Mouse (Mus musculus): ENCODE data around the gene Chchd3. TPM values are rescaled to one million over a fixed set of nuclear protein-coding genes. Genes with fewer than 3 reads are reported as not detected.

Chchd3 gene
- polyA plus RNA-seq, 1 experiment: 98.7 TPM

GRCm38 (mm10) chr6:33059276-33059675, 784 bp downstream of the Chchd3 start:
- Histone ChIP-seq H3K27ac (ENCODE audit: insufficient read depth, low read depth, low read length) (peak overlapping the region; percentile 86), H3K4me1 (ENCODE audit: control insufficient read depth, insufficient read depth, low read length) (peaks cover 11% of the 10 kb centered on the region; the same call in 1 of the 2 replicates), H3K4me3 (ENCODE audit: insufficient read depth, low read depth, low read length) (peak overlapping the region; percentile 78), H3K27me3 (replicated peaks; ENCODE audit: control insufficient read depth, insufficient read depth, low read length) (no peaks in the 10 kb centered on the region), H3K36me3 (ENCODE audit: control insufficient read depth, insufficient read depth, low read length) (peaks cover 3% of the 10 kb centered on the region; the same call in 1 of the 2 replicates)
- 14% methylated on average over 7 of the region's 7 CpGs for WGBS
- DNase-seq: peak; percentile 58
- TF ChIP-seq POLR2A (IDR thresholded peaks at IDR 0.05; ENCODE audit: low read depth, low read length) (no peak), CTCF (conservative IDR thresholded peaks at IDR 0.05; ENCODE audit: insufficient read depth, insufficient read length, low read depth, low read length) (no peak)

- no peak for DNase-seq
- Histone ChIP-seq H3K36me3 (ENCODE audit: control insufficient read depth, insufficient read depth, low read length) (peaks cover 3% of the 10 kb centered on the region; the same call in 1 of the 2 replicates), H3K4me1 (ENCODE audit: control insufficient read depth, insufficient read depth, low read length) (peaks cover 15% of the 10 kb centered on the region; the same call in 1 of the 2 replicates), H3K27me3 (replicated peaks; ENCODE audit: control insufficient read depth, insufficient read depth, low read length) (no peaks in the 10 kb centered on the region), H3K27ac (ENCODE audit: insufficient read depth, low read depth, low read length) (no peak overlapping the region), H3K4me3 (ENCODE audit: insufficient read depth, low read depth, low read length) (no peak overlapping the region)
- no peak for TF ChIP-seq CTCF (conservative IDR thresholded peaks at IDR 0.05; ENCODE audit: insufficient read depth, insufficient read length, low read depth, low read length)
- TF ChIP-seq POLR2A (IDR thresholded peaks at IDR 0.05; ENCODE audit: low read depth, low read length): no peak
- 77% methylated on average over 4 of the region's 4 CpGs for WGBS
Measured at GRCm38 (mm10) chr6:33056392-33056791, 3.7 kb downstream of the Chchd3 start.

- TF ChIP-seq POLR2A (IDR thresholded peaks at IDR 0.05; ENCODE audit: low read depth, low read length) (no peak), CTCF (conservative IDR thresholded peaks at IDR 0.05; ENCODE audit: insufficient read depth, insufficient read length, low read depth, low read length) (no peak)
- Histone ChIP-seq H3K27me3 (replicated peaks; ENCODE audit: control insufficient read depth, insufficient read depth, low read length) (no peaks in the 10 kb centered on the region), H3K4me1 (ENCODE audit: control insufficient read depth, insufficient read depth, low read length) (peaks cover 15% of the 10 kb centered on the region; the same call in 1 of the 2 replicates), H3K4me3 (ENCODE audit: insufficient read depth, low read depth, low read length) (no peak overlapping the region), H3K27ac (ENCODE audit: insufficient read depth, low read depth, low read length) (no peak overlapping the region), H3K36me3 (ENCODE audit: control insufficient read depth, insufficient read depth, low read length) (peaks cover 3% of the 10 kb centered on the region; the same call in 1 of the 2 replicates)
- WGBS: 86% methylated on average over 4 of the region's 4 CpGs
- no peak for DNase-seq
Measured at GRCm38 (mm10) chr6:33055663-33056062, 4.4 kb downstream of the Chchd3 start.

GRCm38 (mm10) chr6:33054946-33055345, 5.1 kb downstream of the Chchd3 start:
- 65% methylated on average over 4 of the region's 4 CpGs for WGBS
- no peak for DNase-seq

GRCm38 (mm10) chr6:33051642-33052041, 8.4 kb downstream of the Chchd3 start:
- no peak overlapping the region for H3K27ac ChIP-seq (ENCODE audit: insufficient read depth, low read depth, low read length)
- H3K27me3 ChIP-seq (replicated peaks; ENCODE audit: control insufficient read depth, insufficient read depth, low read length): no peaks in the 10 kb centered on the region

More at GRCm38 (mm10) chr6:33054946-33055345, 5.1 kb downstream of the Chchd3 start:
- Histone ChIP-seq H3K27ac (ENCODE audit: insufficient read depth, low read depth, low read length) (no peak overlapping the region), H3K4me1 (ENCODE audit: control insufficient read depth, insufficient read depth, low read length) (peaks cover 15% of the 10 kb centered on the region; the same call in 1 of the 2 replicates), H3K36me3 (ENCODE audit: control insufficient read depth, insufficient read depth, low read length) (peaks cover 3% of the 10 kb centered on the region; the same call in 1 of the 2 replicates), H3K27me3 (replicated peaks; ENCODE audit: control insufficient read depth, insufficient read depth, low read length) (no peaks in the 10 kb centered on the region), H3K4me3 (ENCODE audit: insufficient read depth, low read depth, low read length) (no peak overlapping the region)
- TF ChIP-seq CTCF (conservative IDR thresholded peaks at IDR 0.05; ENCODE audit: insufficient read depth, insufficient read length, low read depth, low read length) (no peak), POLR2A (IDR thresholded peaks at IDR 0.05; ENCODE audit: low read depth, low read length) (no peak)

GRCm38 (mm10) chr6:33049705-33050420, 10.2 kb downstream of the Chchd3 start:
- H3K4me1 ChIP-seq (ENCODE audit: control insufficient read depth, insufficient read depth, low read length): 0 out of 2 replicates have a peak, but pooled peaks cover 4% of the 10 kb centered on the region
- no peak for DNase-seq
- 76% methylated on average over 6 of the region's 6 CpGs for WGBS

More at GRCm38 (mm10) chr6:33051642-33052041, 8.4 kb downstream of the Chchd3 start:
- no peak for DNase-seq
- no peak overlapping the region for H3K4me3 ChIP-seq (ENCODE audit: insufficient read depth, low read depth, low read length)
- peaks cover 4% of the 10 kb centered on the region; the same call in 1 of the 2 replicates for H3K36me3 ChIP-seq (ENCODE audit: control insufficient read depth, insufficient read depth, low read length)
- 50% methylated on average over 2 of the region's 2 CpGs for WGBS
- peaks cover 10% of the 10 kb centered on the region; the same call in 1 of the 2 replicates for H3K4me1 ChIP-seq (ENCODE audit: control insufficient read depth, insufficient read depth, low read length)
- no peak for TF ChIP-seq CTCF (conservative IDR thresholded peaks at IDR 0.05; ENCODE audit: insufficient read depth, insufficient read length, low read depth, low read length)
- TF ChIP-seq POLR2A (IDR thresholded peaks at IDR 0.05; ENCODE audit: low read depth, low read length): no peak

GRCm38 (mm10) chr6:33043480-33043879, 16.6 kb downstream of the Chchd3 start:
- H3K27me3 ChIP-seq (replicated peaks; ENCODE audit: control insufficient read depth, insufficient read depth, low read length): no peaks in the 10 kb centered on the region
- DNase-seq: no peak
- no peak overlapping the region for H3K4me3 ChIP-seq (ENCODE audit: insufficient read depth, low read depth, low read length)
- no peaks in the 10 kb centered on the region for H3K4me1 ChIP-seq (ENCODE audit: control insufficient read depth, insufficient read depth, low read length)
- 94% methylated on average over 5 of the region's 5 CpGs for WGBS
- no peak for TF ChIP-seq CTCF (conservative IDR thresholded peaks at IDR 0.05; ENCODE audit: insufficient read depth, insufficient read length, low read depth, low read length)
- no peak for TF ChIP-seq POLR2A (IDR thresholded peaks at IDR 0.05; ENCODE audit: low read depth, low read length)
- no peak overlapping the region for H3K27ac ChIP-seq (ENCODE audit: insufficient read depth, low read depth, low read length)
- no peaks in the 10 kb centered on the region; the same call in none of the 2 replicates for H3K36me3 ChIP-seq (ENCODE audit: control insufficient read depth, insufficient read depth, low read length)

More at GRCm38 (mm10) chr6:33049705-33050420, 10.2 kb downstream of the Chchd3 start:
- Histone ChIP-seq H3K4me3 (ENCODE audit: insufficient read depth, low read depth, low read length) (no peak overlapping the region), H3K36me3 (ENCODE audit: control insufficient read depth, insufficient read depth, low read length) (peaks cover 4% of the 10 kb centered on the region; the same call in 1 of the 2 replicates), H3K27ac (ENCODE audit: insufficient read depth, low read depth, low read length) (no peak overlapping the region), H3K27me3 (replicated peaks; ENCODE audit: control insufficient read depth, insufficient read depth, low read length) (no peaks in the 10 kb centered on the region)
- TF ChIP-seq POLR2A (IDR thresholded peaks at IDR 0.05; ENCODE audit: low read depth, low read length) (no peak), CTCF (conservative IDR thresholded peaks at IDR 0.05; ENCODE audit: insufficient read depth, insufficient read length, low read depth, low read length) (no peak)

Data from kidney, adult 2 months (tissue).